Mouse (Mus musculus): Measurements from ENCODE around the gene Pank3.
"Not testable (repeated sequence)": the region's sequence is repeated elsewhere in the genome, so short reads cannot be mapped to it uniquely, and the experiment has no call there.

Pank3 gene

GRCm38 (mm10) chr11:35780336-35780735 lies 11.1 kb downstream of the Pank3 start:
- no peak for DNase-seq (ENCODE audit: low spot score)

- no peak for DNase-seq (ENCODE audit: low spot score)
Observed at GRCm38 (mm10) chr11:35782444-35782843, 13.2 kb downstream of the Pank3 start.

GRCm38 (mm10) chr11:35783038-35783437 lies 13.8 kb downstream of the Pank3 start:
- DNase-seq (ENCODE audit: low spot score) = no peak

- DNase-seq (ENCODE audit: low spot score) = no peak
Observed at GRCm38 (mm10) chr11:35784002-35784401, 14.7 kb downstream of the Pank3 start.

GRCm38 (mm10) chr11:35784537-35784936 lies 15.3 kb downstream of the Pank3 start:
- no peak for DNase-seq (ENCODE audit: low spot score)

- DNase-seq (ENCODE audit: low spot score) = no peak
Observed at GRCm38 (mm10) chr11:35788443-35788842, 19.2 kb downstream of the Pank3 start.

GRCm38 (mm10) chr11:35792800-35793199 lies 23.5 kb downstream of the Pank3 start:
- DNase-seq (ENCODE audit: low spot score) = not testable (repeated sequence)

GRCm38 (mm10) chr11:35797751-35798494 lies 28.6 kb downstream of the Pank3 start:
- DNase-seq (ENCODE audit: low spot score) = no peak

GRCm38 (mm10) chr11:35798495-35798820 lies 29.2 kb downstream of the Pank3 start:
- peak; percentile 27 for DNase-seq (ENCODE audit: low spot score)

GRCm38 (mm10) chr11:35798874-35799273 lies 29.6 kb downstream of the Pank3 start, which contains the start of gene Fbll1:
Fbll1 (minus strand) TSS chr11:35798884.
- DNase-seq (ENCODE audit: low spot score) = no peak

- no peak for DNase-seq (ENCODE audit: low spot score)
Observed at GRCm38 (mm10) chr11:35801332-35801731, 32.0 kb downstream of the Pank3 start.

- no peak for DNase-seq (ENCODE audit: low spot score)
Observed at GRCm38 (mm10) chr11:35811458-35811857, 42.2 kb downstream of the Pank3 start.

GRCm38 (mm10) chr11:35816316-35816715 lies 47.0 kb downstream of the Pank3 start:
- no peak for DNase-seq (ENCODE audit: low spot score)

GRCm38 (mm10) chr11:35827714-35828113 lies 58.4 kb downstream of the Pank3 start:
- DNase-seq (ENCODE audit: low spot score) = no peak

- no peak for DNase-seq (ENCODE audit: low spot score)
Observed at GRCm38 (mm10) chr11:35832139-35832538, 62.9 kb downstream of the Pank3 start.

GRCm38 (mm10) chr11:35833270-35833669 lies 64.0 kb downstream of the Pank3 start:
- no peak for DNase-seq (ENCODE audit: low spot score)

- DNase-seq (ENCODE audit: low spot score) = peak; percentile 76
Observed at GRCm38 (mm10) chr11:35834022-35834760, 64.9 kb downstream of the Pank3 start, which contains the start of gene Rars. Rars (minus strand) TSS chr11:35834506.

GRCm38 (mm10) chr11:35837156-35838126 lies 68.2 kb downstream of the Pank3 start:
- no peak for DNase-seq (ENCODE audit: low spot score)

- peak; percentile 55 for DNase-seq (ENCODE audit: low spot score)
Observed at GRCm38 (mm10) chr11:35838345-35839338, 69.4 kb downstream of the Pank3 start.

- DNase-seq (ENCODE audit: low spot score) = no peak
Observed at GRCm38 (mm10) chr11:35840282-35840681, 71.0 kb downstream of the Pank3 start.

GRCm38 (mm10) chr11:35840806-35841205 lies 71.5 kb downstream of the Pank3 start:
- DNase-seq (ENCODE audit: low spot score) = not testable (repeated sequence)

Data from layer of hippocampus, adult 9-10 months (tissue).